In genomic region chr10:42018016-42018949, GRCm38 (mm10) we compare ENCODE assay signal across 8 mouse cellular contexts. TPM values are rescaled to one million over a fixed set of nuclear protein-coding genes. Genes with fewer than 3 reads are reported as not detected.
A peak's percentile ranks its signal among the peaks of the same experiment; 100 is the strongest.
DNase-seq lines count a peak whose midpoint lies in the region; ATAC-seq lines count a peak whose summit lies in the region.

Armc2 (minus strand) TSS chr10:42018442.

- H3K27me3 ChIP-seq in megakaryocyte, embryonic 14.5 days (replicated peaks) = peaks cover 17% of the 10 kb centered on the region

- peak within 1 kb of the TSS; percentile 93 for H3K4me3 ChIP-seq in megakaryocyte, embryonic 14.5 days (replicated peaks)

- DNase-seq in adrenal gland, adult (ENCODE audit: inconsistent age in 2 of 2, low spot score in 1 of 2) = peak; percentile 79 to 88
- DNase-seq in gastrocnemius, postnatal 10 days = peak; percentile 59
- DNase-seq in induced T-regulatory cell, adult 2 months (ENCODE audit: low read depth) = peak; percentile 75
- DNase-seq in left cerebral cortex, postnatal 10 days (ENCODE audit: extremely low spot score in 1 of 2, low spot score in 2 of 2) = peak; percentile 54 to 80
- peak; percentile 84 to 88 for DNase-seq in right cerebral cortex, postnatal 10 days (ENCODE audit: low spot score in 2 of 2)
- DNase-seq in urinary bladder, postnatal 36 days (ENCODE audit: low spot score in 2 of 2) = peak; percentile 53 to 54

- ATAC-seq in common myeloid progenitor, adult 5-6 weeks (replicated peaks; ENCODE audit: low read depth, poor library complexity, severe bottlenecking) = peak; percentile 88

- H3K36me3 ChIP-seq in megakaryocyte, embryonic 14.5 days (replicated peaks; ENCODE audit: low read length) = no peaks in the 10 kb centered on the region

- intact Hi-C loops in left cerebral cortex, postnatal 10 days (cut with DNase I) = loop anchor here (5.0 kb wide), 1 partner anchor 259 kb away; the partner anchor contains the start of gene Foxo3

- H3K9me3 ChIP-seq in megakaryocyte, embryonic 14.5 days = no peaks in the 10 kb centered on the region

- peaks cover 16% of the 10 kb centered on the region for H3K4me1 ChIP-seq in megakaryocyte, embryonic 14.5 days

RNA-seq across cellular contexts. Expression of gene Armc2, which starts in this region (rescaled TPM):
- total RNA-seq in common myeloid progenitor, adult 5-6 weeks (2017) = 0.14 and 0.29 TPM in 2 replicates
- total RNA-seq in gastrocnemius, postnatal 10 days (2021) = under 1 TPM; 0.38 to 0.52 TPM
- 10 to 100 TPM; 15.2 to 15.8 TPM for total RNA-seq in left cerebral cortex, postnatal 10 days (2021)
- polyA plus RNA-seq in megakaryocyte, embryonic 14.5 days (2012; ENCODE audit: insufficient read depth, low replicate concordance) = 0.22 and 0.34 TPM in 2 replicates

Comparison
In these comparisons a context has a peak if more than half of its experiments do, and no peak if none do; other contexts are left out.
1. Peak in every context shown above with its lines: DNase-seq, ATAC-seq and H3K4me3 ChIP-seq.
2. RNA of gene Armc2 (total RNA-seq): 15.2 to 15.8 TPM in left cerebral cortex, postnatal 10 days; 0.38 to 0.52 TPM in gastrocnemius, postnatal 10 days and 0.14 to 0.29 TPM in common myeloid progenitor, adult 5-6 weeks; every median in the first group is over 10 times any median in the second.
3. Peak in ATAC-seq in common myeloid progenitor, adult 5-6 weeks; RNA of the gene not detected or under 1 TPM.
4. Peak in DNase-seq in gastrocnemius, postnatal 10 days; RNA of the gene not detected or under 1 TPM.